Mouse (Mus musculus) midbrain, embryonic 16.5 days (tissue): ENCODE data around the gene Nacad. TPM values are rescaled to one million over a fixed set of nuclear protein-coding genes. Genes with fewer than 3 reads are reported as not detected.

Experiments used
- ATAC-seq: fragments of 200-750 bp; cut with Nextera tagmentation; 2 replicates; pipeline ENCODE4 v1.8.0; 2017; ENCODE audit warnings: moderate TSS enrichment
- H3K27ac ChIP-seq: fragments of 300-500 bp; sonication (generic); 2 replicates; pipeline ENCODE4 v1.5.1; 2014; ENCODE audit warnings: mild to moderate bottlenecking, low read length, mixed read lengths
- H3K27me3 ChIP-seq: fragments of 300-500 bp; sonication (generic); 2 replicates; pipeline ENCODE4 v1.6.1; 2014; ENCODE audit warnings: low read depth, low read length, mixed read lengths; ENCODE audit not compliant: control insufficient read depth, insufficient read depth
- H3K36me3 ChIP-seq: fragments of 300-500 bp; sonication (generic); 2 replicates; pipeline ENCODE4 v1.6.1; 2014; ENCODE audit warnings: mild to moderate bottlenecking, low read length, moderate library complexity, mixed read lengths; ENCODE audit not compliant: control insufficient read depth, insufficient read depth
- H3K4me1 ChIP-seq: fragments of 300-500 bp; sonication (generic); 2 replicates; pipeline ENCODE4 v1.6.1; 2014; ENCODE audit warnings: mild to moderate bottlenecking, low read length, mixed read lengths; ENCODE audit not compliant: control insufficient read depth, insufficient read depth
- H3K4me2 ChIP-seq: fragments of 300-500 bp; sonication (generic); 2 replicates; pipeline ENCODE4 v1.6.1; 2014; ENCODE audit warnings: mild to moderate bottlenecking, low read length, mixed read lengths
- H3K4me3 ChIP-seq: fragments of 300-500 bp; sonication (generic); 2 replicates; pipeline ENCODE4 v1.5.1; 2014; ENCODE audit warnings: low read depth, mild to moderate bottlenecking, low read length, moderate library complexity, mixed read lengths
- H3K9ac ChIP-seq: fragments of 300-500 bp; sonication (generic); 2 replicates; pipeline ENCODE4 v1.6.1; 2014; ENCODE audit warnings: low read depth, low read length, mixed read lengths
- H3K9me3 ChIP-seq: fragments of 300-500 bp; sonication (generic); replicated peaks from 2 replicates; pipeline ENCODE4 v1.6.1; 2014; ENCODE audit warnings: mild to moderate bottlenecking, low read length, mixed read lengths; ENCODE audit not compliant: control insufficient read depth, poor library complexity, severe bottlenecking
- WGBS: fragments of 180-500 bp; shearing (Covaris S2); extraction: QIAGEN DNeasy Blood & Tissue Kit; methylation state at CpG from one replicate; pipeline ENCODE4 v1.1.7; 2014; 5-methylcytosine and 5-hydroxymethylcytosine counted together
- polyA plus RNA-seq: library from polyadenylated mRNA; unstranded; fragments of >200 nt; fragmentation: Nextera tagmentation; extraction: Ambion mirVana; gene quantifications from 2 replicates; pipeline ENCODE4 v1.2.1, GENCODE M21; 2015

Gene Nacad
- polyA plus RNA-seq, 1 experiment from 2014 or later, result 85.0 TPM

GRCm38 (mm10) chr11:6576151-6576550 lies 29.7 kb downstream of the Nacad start:
- 85% methylated on average over 3 of the region's 3 CpGs for WGBS
- no peak for ATAC-seq

GRCm38 (mm10) chr11:6569410-6569777 lies 36.5 kb downstream of the Nacad start:
- Histone ChIP-seq H3K4me3 (no peak overlapping the region), H3K36me3 (0 out of 2 replicates have a peak, but pooled peaks cover 3% of the 10 kb centered on the region), H3K27ac (peak overlapping the region; percentile 66), H3K4me1 (peaks cover 12% of the 10 kb centered on the region), H3K27me3 (no peaks in the 10 kb centered on the region), H3K4me2 (no peak overlapping the region), H3K9me3 (no peaks in the 10 kb centered on the region), H3K9ac (no peak overlapping the region)
- ATAC-seq, result peak; percentile 30; the same call in 1 of the 2 replicates
- WGBS, result 47% methylated on average over 3 of the region's 3 CpGs

More at GRCm38 (mm10) chr11:6576151-6576550, 29.7 kb downstream of the Nacad start:
- Histone ChIP-seq H3K9me3 (no peaks in the 10 kb centered on the region), H3K4me1 (no peaks in the 10 kb centered on the region), H3K36me3 (peaks cover 7% of the 10 kb centered on the region; the same call in 1 of the 2 replicates), H3K9ac (no peak overlapping the region), H3K27me3 (no peaks in the 10 kb centered on the region), H3K27ac (no peak overlapping the region), H3K4me2 (no peak overlapping the region), H3K4me3 (no peak overlapping the region)

- Histone ChIP-seq H3K9me3 (no peaks in the 10 kb centered on the region), H3K27ac (peak overlapping the region; percentile 66), H3K4me3 (no peak overlapping the region), H3K27me3 (no peaks in the 10 kb centered on the region), H3K4me1 (peaks cover 12% of the 10 kb centered on the region), H3K4me2 (peak overlapping the region; percentile 24; the same call in 1 of the 2 replicates), H3K36me3 (0 out of 2 replicates have a peak, but pooled peaks cover 2% of the 10 kb centered on the region), H3K9ac (peak overlapping the region; percentile 22; the same call in 1 of the 2 replicates)
- peak; percentile 61 for ATAC-seq
- 33% methylated on average over 11 of the region's 11 CpGs for WGBS
These were observed 37.1 kb downstream of the Nacad start for GRCm38 (mm10) chr11:6568584-6569409.

GRCm38 (mm10) chr11:6567951-6568350 lies 37.9 kb downstream of the Nacad start:
- no peaks in the 10 kb centered on the region for H3K27me3 ChIP-seq
- peaks cover 12% of the 10 kb centered on the region for H3K4me1 ChIP-seq
- 91% methylated on average over 8 of the region's 8 CpGs for WGBS
- no peaks in the 10 kb centered on the region for H3K9me3 ChIP-seq
- no peaks in the 10 kb centered on the region for H3K36me3 ChIP-seq
- H3K27ac ChIP-seq, result no peak overlapping the region
- no peak overlapping the region for H3K9ac ChIP-seq
- no peak overlapping the region for H3K4me2 ChIP-seq
- no peak overlapping the region for H3K4me3 ChIP-seq
- no peak for ATAC-seq

- no peak overlapping the region for H3K4me2 ChIP-seq
- ATAC-seq, result no peak
These were observed 39.4 kb downstream of the Nacad start for GRCm38 (mm10) chr11:6566496-6566895.

GRCm38 (mm10) chr11:6563201-6563600 lies 42.7 kb downstream of the Nacad start:
- H3K27me3 ChIP-seq, result no peaks in the 10 kb centered on the region
- H3K4me2 ChIP-seq, result no peak overlapping the region
- no peaks in the 10 kb centered on the region for H3K9me3 ChIP-seq
- H3K27ac ChIP-seq, result no peak overlapping the region
- H3K4me1 ChIP-seq, result no peaks in the 10 kb centered on the region
- WGBS, result 95% methylated on average over 4 of the region's 4 CpGs
- no peak overlapping the region for H3K4me3 ChIP-seq
- no peaks in the 10 kb centered on the region for H3K36me3 ChIP-seq
- H3K9ac ChIP-seq, result no peak overlapping the region
- ATAC-seq, result no peak

More at GRCm38 (mm10) chr11:6566496-6566895, 39.4 kb downstream of the Nacad start:
- Histone ChIP-seq H3K4me1 (peaks cover 12% of the 10 kb centered on the region), H3K9ac (no peak overlapping the region), H3K27ac (no peak overlapping the region), H3K9me3 (no peaks in the 10 kb centered on the region), H3K4me3 (no peak overlapping the region), H3K27me3 (no peaks in the 10 kb centered on the region), H3K36me3 (no peaks in the 10 kb centered on the region)
- 92% methylated on average over 4 of the region's 4 CpGs for WGBS

- Histone ChIP-seq H3K9me3 (no peaks in the 10 kb centered on the region), H3K36me3 (no peaks in the 10 kb centered on the region), H3K4me3 (no peak overlapping the region), H3K9ac (no peak overlapping the region), H3K4me2 (no peak overlapping the region), H3K27ac (no peak overlapping the region), H3K27me3 (no peaks in the 10 kb centered on the region), H3K4me1 (no peaks in the 10 kb centered on the region)
- ATAC-seq, result no peak
- WGBS, result 90% methylated on average over 6 of the region's 6 CpGs
These were observed 43.5 kb downstream of the Nacad start for GRCm38 (mm10) chr11:6562359-6562758.

- H3K4me2 ChIP-seq, result no peak overlapping the region
- no peak overlapping the region for H3K9ac ChIP-seq
- WGBS, result 84% methylated on average over 4 of the region's 4 CpGs
- no peaks in the 10 kb centered on the region for H3K36me3 ChIP-seq
- no peak overlapping the region for H3K4me3 ChIP-seq
- ATAC-seq, result no peak
- H3K4me1 ChIP-seq, result no peaks in the 10 kb centered on the region
- H3K9me3 ChIP-seq, result no peaks in the 10 kb centered on the region
- no peak overlapping the region for H3K27ac ChIP-seq
- no peaks in the 10 kb centered on the region for H3K27me3 ChIP-seq
These were observed 44.4 kb downstream of the Nacad start for GRCm38 (mm10) chr11:6561474-6561873.

- H3K27ac ChIP-seq, result no peak overlapping the region
- H3K9me3 ChIP-seq, result no peaks in the 10 kb centered on the region
- no peaks in the 10 kb centered on the region; the same call in 1 of the 2 replicates for H3K4me1 ChIP-seq
- WGBS, result 87% methylated on average over 13 of the region's 13 CpGs
- ATAC-seq, result no peak
- H3K4me3 ChIP-seq, result no peak overlapping the region
- no peak overlapping the region for H3K9ac ChIP-seq
- H3K4me2 ChIP-seq, result no peak overlapping the region
- no peaks in the 10 kb centered on the region for H3K36me3 ChIP-seq
- no peaks in the 10 kb centered on the region for H3K27me3 ChIP-seq
These were observed 45.0 kb downstream of the Nacad start for GRCm38 (mm10) chr11:6560655-6561360.
